Mouse (Mus musculus) telencephalon, adult 2 months (tissue): ENCODE results near the gene Clybl.

Experiments used
- DNase-seq: peaks from one replicate; pipeline ENCODE4 v3.0.0-alpha.2; 2011; ENCODE audit warnings: low read depth, low spot score

Gene Clybl

GRCm38 (mm10) chr14:122300261-122300660 lies 118.8 kb downstream of the Clybl start:
- DNase-seq, result no peak

- DNase-seq, result no peak
Measured at GRCm38 (mm10) chr14:122303821-122304220, 122.3 kb downstream of the Clybl start.

GRCm38 (mm10) chr14:122305132-122305531 lies 123.6 kb downstream of the Clybl start:
- DNase-seq, result peak; percentile 8

GRCm38 (mm10) chr14:122312415-122312814 lies 130.9 kb downstream of the Clybl start:
- DNase-seq, result no peak

- DNase-seq, result no peak
Measured at GRCm38 (mm10) chr14:122313328-122313727, 131.8 kb downstream of the Clybl start.

GRCm38 (mm10) chr14:122315743-122316142 lies 134.2 kb downstream of the Clybl start:
- DNase-seq, result no peak

GRCm38 (mm10) chr14:122322136-122322535 lies 140.6 kb downstream of the Clybl start:
- no peak for DNase-seq

- no peak for DNase-seq
Measured at GRCm38 (mm10) chr14:122323838-122324458, 142.4 kb downstream of the Clybl start.

- no peak for DNase-seq
Measured at GRCm38 (mm10) chr14:122330136-122330535, 148.6 kb downstream of the Clybl start.

GRCm38 (mm10) chr14:122330716-122331115 lies 149.2 kb downstream of the Clybl start:
- DNase-seq, result no peak

- DNase-seq, result no peak
Measured at GRCm38 (mm10) chr14:122331635-122332460, 150.3 kb downstream of the Clybl start.

- no peak for DNase-seq
Measured at GRCm38 (mm10) chr14:122336957-122337356, 155.5 kb downstream of the Clybl start.

GRCm38 (mm10) chr14:122338784-122339183 lies 157.3 kb downstream of the Clybl start:
- DNase-seq, result no peak

- no peak for DNase-seq
Measured at GRCm38 (mm10) chr14:122340141-122340540, 158.6 kb downstream of the Clybl start.

GRCm38 (mm10) chr14:122341591-122342360 lies 160.3 kb downstream of the Clybl start:
- no peak for DNase-seq

GRCm38 (mm10) chr14:122344272-122345224 lies 163.0 kb downstream of the Clybl start:
- DNase-seq, result no peak

- DNase-seq, result no peak
Measured at GRCm38 (mm10) chr14:122348069-122348468, 166.6 kb downstream of the Clybl start.

- DNase-seq, result no peak
Measured at GRCm38 (mm10) chr14:122349326-122349725, 167.8 kb downstream of the Clybl start.

GRCm38 (mm10) chr14:122349761-122350160 lies 168.3 kb downstream of the Clybl start:
- no peak for DNase-seq

GRCm38 (mm10) chr14:122350766-122351165 lies 169.3 kb downstream of the Clybl start:
- DNase-seq, result no peak

- DNase-seq, result no peak
Measured at GRCm38 (mm10) chr14:122357316-122357715, 175.8 kb downstream of the Clybl start.
